Mouse (Mus musculus) liver, embryonic 11.5 days (tissue): ENCODE results near the gene Acp1. TPM values are rescaled to one million over a fixed set of nuclear protein-coding genes. Genes with fewer than 3 reads are reported as not detected.

Experiments used
- ATAC-seq: fragments of 200-750 bp; cut with Nextera tagmentation; replicated peaks from 2 replicates; pipeline ENCODE4 v1.8.0; 2017; ENCODE audit warnings: moderate number of reproducible peaks, mild to moderate bottlenecking, moderate TSS enrichment, moderate library complexity; ENCODE audit not compliant: low FRiP score
- DNase-seq: peaks from one replicate; pipeline ENCODE4 v3.0.0-alpha.2; 2017; ENCODE audit warnings: low spot score
- H3K27ac ChIP-seq: fragments of 300-500 bp; sonication (generic); 2 replicates; pipeline ENCODE4 v1.5.1; 2014; ENCODE audit warnings: mild to moderate bottlenecking, low read depth, low read length, control low read depth
- H3K27me3 ChIP-seq: fragments of 300-500 bp; sonication (generic); replicated peaks from 2 replicates; pipeline ENCODE4 v1.6.1; 2014; ENCODE audit warnings: low read length, mixed read lengths; ENCODE audit not compliant: control insufficient read depth, insufficient read depth
- H3K36me3 ChIP-seq: fragments of 300-500 bp; sonication (generic); 2 replicates; pipeline ENCODE4 v1.6.1; 2014; ENCODE audit warnings: mild to moderate bottlenecking, low read length, moderate library complexity, mixed read lengths; ENCODE audit not compliant: control insufficient read depth, insufficient read depth
- H3K4me1 ChIP-seq: fragments of 300-500 bp; sonication (generic); replicated peaks from 2 replicates; pipeline ENCODE4 v1.6.1; 2014; ENCODE audit warnings: low read length, mixed read lengths; ENCODE audit not compliant: control insufficient read depth, insufficient read depth
- H3K4me2 ChIP-seq: fragments of 300-500 bp; sonication (generic); 2 replicates; pipeline ENCODE4 v1.6.1; 2014; ENCODE audit warnings: mild to moderate bottlenecking, control low read depth, moderate library complexity
- H3K4me3 ChIP-seq: fragments of 300-500 bp; sonication (generic); 2 replicates; pipeline ENCODE4 v1.5.1; 2014; ENCODE audit warnings: low read depth, low read length, control low read depth
- H3K9ac ChIP-seq: fragments of 300-500 bp; sonication (generic); 2 replicates; pipeline ENCODE4 v1.6.1; 2014; ENCODE audit warnings: low read depth, low read length, control low read depth
- H3K9me3 ChIP-seq: fragments of 300-500 bp; sonication (generic); 2 replicates; pipeline ENCODE4 v1.6.1; 2016; ENCODE audit warnings: low read length, inconsistent platforms, mixed read lengths; ENCODE audit not compliant: control insufficient read depth
- WGBS: fragments of 180-500 bp; shearing (Covaris S2); extraction: QIAGEN DNeasy Blood & Tissue Kit; methylation state at CpG from one replicate; pipeline ENCODE4 v1.1.7; 2014; 5-methylcytosine and 5-hydroxymethylcytosine counted together
- polyA plus RNA-seq: library from polyadenylated mRNA; unstranded; fragments of >200 nt; fragmentation: Nextera tagmentation; extraction: Ambion mirVana; gene quantifications from 2 replicates; pipeline ENCODE4 v1.2.1, GENCODE M21; 2014

Gene Acp1
- polyA plus RNA-seq, 1 experiment from 2014 or later, result 308 TPM

GRCm38 (mm10) chr12:30851871-30852270 is 59.5 kb downstream of the Acp1 start:
- no peaks in the 10 kb centered on the region for H3K4me1 ChIP-seq
- DNase-seq (no peak), ATAC-seq (no peak)
- WGBS, result 83% methylated on average over 6 of the region's 6 CpGs
- H3K4me2 ChIP-seq, result no peak overlapping the region
- no peak overlapping the region for H3K4me3 ChIP-seq
- H3K9me3 ChIP-seq, result no peaks in the 10 kb centered on the region
- H3K9ac ChIP-seq, result no peak overlapping the region
- no peaks in the 10 kb centered on the region for H3K27me3 ChIP-seq
- H3K27ac ChIP-seq, result no peak overlapping the region
- no peaks in the 10 kb centered on the region for H3K36me3 ChIP-seq

DNA sequence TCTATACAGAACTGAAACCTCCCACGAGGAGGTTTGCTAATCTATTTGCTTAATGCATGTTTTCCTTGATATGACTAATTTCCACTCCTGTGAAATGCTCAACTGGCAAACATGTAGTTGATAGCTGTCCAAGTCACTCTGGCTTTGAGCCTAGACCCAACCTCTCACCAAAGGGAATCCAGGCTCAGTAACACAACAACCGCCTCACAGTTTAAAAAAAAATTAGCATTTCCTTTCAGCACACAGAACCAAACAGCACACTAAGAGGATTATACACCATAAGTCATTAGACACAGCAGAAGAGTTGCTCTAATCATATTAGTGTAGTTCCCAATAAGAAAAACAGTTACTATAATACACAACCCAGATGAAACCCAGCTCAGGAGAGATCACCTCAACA is 60.5 kb downstream of the Acp1 start:
- H3K27me3 ChIP-seq, result no peaks in the 10 kb centered on the region

DNA sequence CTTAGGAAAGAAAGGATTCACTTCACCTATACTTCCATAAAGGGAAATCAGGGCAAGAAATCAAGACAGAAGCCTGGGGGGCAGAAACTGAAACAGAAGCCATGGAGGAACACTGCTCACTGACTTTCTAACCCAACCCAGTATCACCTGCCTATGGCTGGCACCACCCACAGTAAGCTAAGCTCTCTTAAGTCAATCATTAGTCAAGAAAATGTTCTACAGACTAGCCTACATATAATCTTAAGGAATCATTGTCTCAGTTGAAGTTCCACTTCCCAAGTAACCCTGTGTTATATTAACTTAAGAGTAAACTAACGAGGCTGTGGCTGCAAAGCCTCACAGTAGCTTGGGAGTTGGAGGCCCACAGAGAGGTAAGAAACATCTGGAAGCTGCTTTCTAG is 62.9 kb downstream of the Acp1 start:
- Histone ChIP-seq H3K9me3 (no peaks in the 10 kb centered on the region), H3K36me3 (no peaks in the 10 kb centered on the region), H3K27ac (no peak overlapping the region), H3K4me3 (no peak overlapping the region), H3K4me2 (no peak overlapping the region), H3K4me1 (no peaks in the 10 kb centered on the region), H3K27me3 (no peaks in the 10 kb centered on the region), H3K9ac (no peak overlapping the region)
- ATAC-seq (no peak), DNase-seq (no peak)
- 52% methylated on average over 1 of the region's 1 CpGs for WGBS

More for the DNA sequence above, 60.5 kb downstream of the Acp1 start:
- no peak overlapping the region for H3K4me2 ChIP-seq
- H3K9me3 ChIP-seq, result no peaks in the 10 kb centered on the region
- H3K36me3 ChIP-seq, result no peaks in the 10 kb centered on the region
- H3K4me3 ChIP-seq, result no peak overlapping the region
- no peak for ATAC-seq
- H3K9ac ChIP-seq, result no peak overlapping the region
- 66% methylated on average over 2 of the region's 2 CpGs for WGBS
- no peak overlapping the region for H3K27ac ChIP-seq
- no peaks in the 10 kb centered on the region for H3K4me1 ChIP-seq
- DNase-seq, result no peak

Other genes with a start within 250 kb of the Acp1 start
- not detected in 2 replicates for gene Alkal2, start 27.3 kb downstream of the Acp1 start, polyA plus RNA-seq
- 19.9 and 20.8 TPM in 2 replicates for gene Sh3yl1, start 79 bp upstream of the Acp1 start, polyA plus RNA-seq
- 2.4 and 2.5 TPM in 2 replicates for gene Fam110c, start 162.3 kb upstream of the Acp1 start, polyA plus RNA-seq